Mouse (Mus musculus) liver, postnatal 0 days (tissue): ENCODE data around the gene Gm33543. TPM values are rescaled to one million over a fixed set of nuclear protein-coding genes. Genes with fewer than 3 reads are reported as not detected.

ENCODE experiments used
- ATAC-seq: fragments of 200-750 bp; cut with Nextera tagmentation; 2 replicates; pipeline ENCODE4 v1.8.0; 2017; ENCODE audit warnings: mild to moderate bottlenecking, moderate library complexity
- DNase-seq: peaks from one replicate; pipeline ENCODE4 v3.0.0-alpha.2; 2016
- H3K27ac ChIP-seq: fragments of 300-500 bp; sonication (generic); 2 replicates; pipeline ENCODE4 v1.5.1; 2014; ENCODE audit warnings: antibody characterized with exemption, moderate library complexity, mild to moderate bottlenecking, low read depth
- H3K27me3 ChIP-seq: fragments of 300-500 bp; sonication (generic); 2 replicates; pipeline ENCODE4 v1.6.1; 2014; ENCODE audit warnings: low read length, control low read depth, mixed read lengths; ENCODE audit not compliant: insufficient read depth
- H3K36me3 ChIP-seq: fragments of 300-500 bp; sonication (generic); replicated peaks from 2 replicates; pipeline ENCODE4 v1.6.1; 2014; ENCODE audit warnings: mild to moderate bottlenecking, control low read depth, low read length, moderate library complexity, mixed read lengths; ENCODE audit not compliant: insufficient read depth
- H3K4me1 ChIP-seq: fragments of 300-500 bp; sonication (generic); 2 replicates; pipeline ENCODE4 v1.6.1; 2014; ENCODE audit warnings: antibody characterized with exemption, mild to moderate bottlenecking, control low read depth; ENCODE audit not compliant: insufficient read depth
- H3K4me2 ChIP-seq: fragments of 300-500 bp; sonication (generic); 2 replicates; pipeline ENCODE4 v1.6.1; 2014; ENCODE audit warnings: low read depth, mild to moderate bottlenecking, low read length, moderate library complexity, mixed read lengths
- H3K4me3 ChIP-seq: fragments of 300-500 bp; sonication (generic); 2 replicates; pipeline ENCODE4 v1.5.1; 2014; ENCODE audit warnings: low read depth, low read length
- H3K9ac ChIP-seq: fragments of 300-500 bp; sonication (generic); replicated peaks from 2 replicates; pipeline ENCODE4 v1.6.1; 2014; ENCODE audit warnings: mild to moderate bottlenecking, moderate library complexity
- H3K9me3 ChIP-seq: fragments of 300-500 bp; sonication (generic); 2 replicates; pipeline ENCODE4 v1.6.1; 2016; ENCODE audit warnings: mild to moderate bottlenecking, control low read depth, low read length, mixed read lengths
- CTCF ChIP-seq: sonication (generic); IDR thresholded peaks from 2 replicates; pipeline ENCODE4 v1.5.1; 2016; ENCODE audit warnings: antibody characterized with exemption, low read depth
- EP300 ChIP-seq: IDR thresholded peaks from 2 replicates; pipeline ENCODE4 v1.6.1; 2016; ENCODE audit warnings: antibody characterized with exemption, low read depth, mild to moderate bottlenecking
- WGBS: fragments of 180-500 bp; shearing (Covaris S2); extraction: QIAGEN DNeasy Blood & Tissue Kit; methylation state at CpG from one replicate; pipeline ENCODE4 v1.1.7; 2014; ENCODE audit not compliant: insufficient replicate concordance; 5-methylcytosine and 5-hydroxymethylcytosine counted together
- polyA plus RNA-seq: library from polyadenylated mRNA; unstranded; fragments of >200 nt; fragmentation: Nextera tagmentation; extraction: Ambion mirVana; gene quantifications from 2 replicates; pipeline ENCODE4 v1.2.1, GENCODE M21; 2015

Gene Gm33543
- polyA plus RNA-seq, 1 experiment from 2014 or later = 1.2 TPM

- 50% methylated on average over 1 of the region's 1 CpGs for WGBS
- H3K4me3 ChIP-seq = no peak overlapping the region
- H3K27ac ChIP-seq = no peak overlapping the region
- H3K4me1 ChIP-seq = peaks cover 36% of the 10 kb centered on the region
- no peak for TF ChIP-seq EP300
- no peak for TF ChIP-seq CTCF
- ATAC-seq = no peak
- no peak overlapping the region for H3K9ac ChIP-seq
- no peaks in the 10 kb centered on the region for H3K9me3 ChIP-seq
- no peaks in the 10 kb centered on the region for H3K27me3 ChIP-seq
- no peak overlapping the region for H3K4me2 ChIP-seq
- no peak for DNase-seq
- no peaks in the 10 kb centered on the region for H3K36me3 ChIP-seq
Measured at GRCm38 (mm10) chr10:95777071-95777470, 65.7 kb downstream of the Gm33543 start.

- Histone ChIP-seq H3K27me3 (no peaks in the 10 kb centered on the region), H3K9me3 (no peaks in the 10 kb centered on the region), H3K27ac (no peak overlapping the region), H3K9ac (no peak overlapping the region), H3K4me2 (no peak overlapping the region), H3K4me1 (peaks cover 27% of the 10 kb centered on the region), H3K4me3 (no peak overlapping the region), H3K36me3 (no peaks in the 10 kb centered on the region)
- ATAC-seq (no peak), DNase-seq (no peak)
- TF ChIP-seq EP300 (no peak), CTCF (no peak)
- WGBS = 78% methylated on average over 7 of the region's 7 CpGs
Measured at GRCm38 (mm10) chr10:95774856-95775255, 67.9 kb downstream of the Gm33543 start.

GRCm38 (mm10) chr10:95774001-95774628 lies 68.6 kb downstream of the Gm33543 start:
- Histone ChIP-seq H3K9ac (no peak overlapping the region), H3K36me3 (no peaks in the 10 kb centered on the region), H3K27ac (peak overlapping the region; percentile 78; the same call in 1 of the 2 replicates), H3K4me1 (peaks cover 21% of the 10 kb centered on the region), H3K9me3 (no peaks in the 10 kb centered on the region), H3K4me3 (no peak overlapping the region), H3K4me2 (no peak overlapping the region), H3K27me3 (no peaks in the 10 kb centered on the region)
- no peak for TF ChIP-seq CTCF
- TF ChIP-seq EP300 = no peak
- ATAC-seq = peak; percentile 47; the same call in 1 of the 2 replicates
- WGBS = 81% methylated on average over 9 of the region's 9 CpGs
- no peak for DNase-seq

Other genes starting within 250 kb of the Gm33543 start
- gene Anapc15-ps, start 169.5 kb downstream of the Gm33543 start, polyA plus RNA-seq = not detected in 2 replicates
- gene Eea1, start 97.7 kb upstream of the Gm33543 start, polyA plus RNA-seq = 9.9 and 10.3 TPM in 2 replicates